Mouse (Mus musculus) spleen, adult 12 weeks (tissue): ENCODE data around the gene Zmynd8.
"Not testable (repeated sequence)": the region's sequence is repeated elsewhere in the genome, so short reads cannot be mapped to it uniquely, and the experiment has no call there.

Experiments
- DNase-seq: peaks from one replicate; pipeline ENCODE4 v3.0.0; 2022; ENCODE audit warnings: low spot score

Zmynd8 gene

GRCm38 (mm10) chr2:165832295-165832694 lies 66.5 kb downstream of the Zmynd8 start:
- DNase-seq = no peak

DNA sequence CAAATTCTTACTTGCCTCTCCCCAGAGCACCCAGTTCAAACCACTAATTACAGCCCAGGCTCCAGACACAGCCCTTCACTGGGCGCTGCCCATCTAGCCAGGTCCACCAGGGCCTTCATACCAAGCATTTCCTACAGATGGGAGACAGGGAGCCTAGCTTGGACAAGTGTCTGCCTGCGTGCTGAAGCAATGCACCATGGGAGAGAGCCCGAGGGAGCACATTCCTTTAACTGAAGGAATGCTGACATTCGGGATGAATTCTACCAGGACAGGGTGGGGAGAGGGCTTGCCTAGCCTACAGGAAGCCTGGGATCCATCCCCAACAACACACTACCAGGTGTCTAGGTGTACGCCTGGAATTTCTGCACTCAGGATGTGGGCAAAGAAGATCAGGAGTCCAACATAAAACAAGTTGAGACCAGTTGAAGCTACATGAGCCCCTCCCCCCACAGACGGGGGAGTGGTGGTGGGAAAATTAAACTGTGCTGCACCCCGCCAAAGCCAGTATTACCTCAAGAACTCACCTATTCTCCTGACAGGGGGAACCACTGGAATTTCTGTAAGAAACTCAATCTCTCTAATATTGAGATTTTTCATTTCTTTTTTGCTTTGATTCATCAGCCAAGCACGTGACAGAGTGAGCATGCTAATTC lies 67.1 kb downstream of the Zmynd8 start:
- no peak for DNase-seq

GRCm38 (mm10) chr2:165828770-165829169 lies 70.0 kb downstream of the Zmynd8 start:
- DNase-seq = no peak

- DNase-seq = peak; percentile 23
Measured at GRCm38 (mm10) chr2:165825964-165826712, 72.7 kb downstream of the Zmynd8 start.

DNA sequence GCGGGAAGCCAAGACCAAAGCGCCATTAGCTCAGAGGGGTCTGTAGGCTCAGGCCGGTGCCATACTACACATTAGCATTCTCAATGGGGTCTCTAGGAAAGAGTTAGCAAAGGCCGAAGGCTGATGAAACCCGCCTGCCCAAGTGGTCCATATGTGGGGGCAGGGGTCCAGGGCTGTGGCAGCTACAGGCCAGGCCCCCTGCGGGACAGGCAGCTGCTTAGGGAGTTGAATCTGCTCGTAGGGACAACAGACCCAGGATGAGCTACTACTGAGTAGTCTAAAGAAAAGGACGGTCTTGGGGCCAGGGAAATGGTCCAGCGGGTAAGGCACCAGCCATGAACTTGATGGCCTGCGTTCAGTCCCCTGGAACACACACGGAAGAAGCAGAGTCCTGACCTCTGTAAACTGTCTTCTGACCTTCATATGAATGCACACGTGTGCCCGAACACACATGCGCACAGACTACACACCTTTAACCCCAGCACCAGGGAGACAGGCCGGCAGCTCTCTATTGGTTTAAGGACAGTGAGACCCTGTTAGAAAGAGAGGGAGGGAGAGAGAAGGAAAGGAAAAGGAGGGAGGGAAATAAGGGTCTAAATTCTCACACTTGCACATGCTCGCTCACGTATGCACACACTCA lies 73.4 kb downstream of the Zmynd8 start:
- no peak for DNase-seq

GRCm38 (mm10) chr2:165824826-165825225 lies 74.0 kb downstream of the Zmynd8 start:
- DNase-seq = no peak

- no peak for DNase-seq
Measured at GRCm38 (mm10) chr2:165822478-165822877, 76.3 kb downstream of the Zmynd8 start.

DNA sequence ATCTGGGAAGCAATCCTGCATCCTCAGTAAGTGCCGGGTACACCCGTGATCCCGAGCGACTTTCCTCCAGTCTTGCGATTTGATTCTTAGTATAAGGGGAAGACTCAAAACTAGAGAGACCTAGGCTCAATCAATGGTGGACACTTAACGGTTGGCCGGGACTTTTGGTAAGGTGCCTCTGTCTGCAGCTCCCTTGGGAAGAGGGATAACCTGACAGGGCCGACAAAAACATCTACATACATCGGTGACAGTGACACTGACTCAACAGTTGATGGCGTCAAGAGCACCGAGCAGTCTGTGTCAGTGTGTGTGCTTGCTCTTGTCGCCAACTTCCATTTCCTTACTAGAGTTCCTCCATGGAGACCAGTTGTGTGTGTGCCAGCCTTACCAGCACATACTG lies 77.1 kb downstream of the Zmynd8 start:
- no peak for DNase-seq

- DNase-seq = no peak
Measured at GRCm38 (mm10) chr2:165820504-165821095, 78.2 kb downstream of the Zmynd8 start.

GRCm38 (mm10) chr2:165820073-165820472 lies 78.7 kb downstream of the Zmynd8 start:
- no peak for DNase-seq

- peak; percentile 51 for DNase-seq
Measured at GRCm38 (mm10) chr2:165818985-165819948, 79.5 kb downstream of the Zmynd8 start.

GRCm38 (mm10) chr2:165818570-165818969 lies 80.2 kb downstream of the Zmynd8 start:
- DNase-seq = no peak

- no peak for DNase-seq
Measured at GRCm38 (mm10) chr2:165817437-165817836, 81.4 kb downstream of the Zmynd8 start.

GRCm38 (mm10) chr2:165815103-165815880 lies 83.5 kb downstream of the Zmynd8 start:
- DNase-seq = no peak

DNA sequence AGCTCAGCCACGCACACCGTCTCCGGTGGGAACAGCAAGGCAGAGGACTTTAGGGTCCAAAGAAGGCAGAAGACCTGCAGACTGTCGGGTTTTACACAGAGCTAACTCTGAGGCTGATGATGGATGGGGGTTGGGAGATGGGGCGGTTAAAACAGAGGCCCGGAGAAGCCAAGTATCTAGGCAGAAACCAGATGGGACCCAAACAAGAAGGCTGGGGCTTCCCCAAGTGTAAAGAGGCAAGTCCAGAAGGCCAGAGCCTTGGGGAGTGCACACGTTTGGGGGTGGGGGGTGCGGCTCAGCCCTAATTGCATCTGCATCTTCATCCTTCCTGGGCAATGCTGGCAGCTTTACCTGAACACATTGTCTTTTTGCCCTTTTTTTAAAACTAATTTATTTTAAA lies 85.9 kb downstream of the Zmynd8 start:
- no peak for DNase-seq

GRCm38 (mm10) chr2:165811536-165811935 lies 87.3 kb downstream of the Zmynd8 start:
- no peak for DNase-seq

DNA sequence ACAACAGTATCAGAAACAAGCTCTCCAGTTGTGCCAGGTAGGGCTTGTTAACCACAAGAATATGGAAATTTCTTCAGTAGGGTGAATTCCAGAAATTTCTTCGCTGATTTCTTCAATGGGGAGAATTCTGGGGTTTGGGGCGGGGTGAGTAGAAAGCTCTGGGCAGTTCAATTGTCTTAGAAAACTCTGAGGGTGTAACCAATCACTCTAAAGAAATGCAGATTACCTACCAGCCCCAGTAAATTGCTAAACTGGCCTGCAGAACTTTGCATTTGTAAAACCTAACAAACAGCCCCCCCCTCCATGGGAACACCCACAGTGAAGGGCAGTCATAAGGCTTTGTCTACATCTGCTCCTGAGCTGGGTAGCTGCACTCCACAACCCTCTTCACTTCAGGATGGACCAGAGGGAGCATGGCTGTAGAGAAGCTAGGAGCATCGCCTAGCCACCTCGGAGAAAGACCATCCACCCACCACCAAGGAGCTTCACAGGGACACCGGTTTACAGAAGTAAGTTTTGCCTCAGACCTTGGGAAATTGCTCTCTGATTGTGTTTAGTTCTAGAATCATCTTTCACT lies 88.8 kb downstream of the Zmynd8 start:
- DNase-seq = no peak

DNA sequence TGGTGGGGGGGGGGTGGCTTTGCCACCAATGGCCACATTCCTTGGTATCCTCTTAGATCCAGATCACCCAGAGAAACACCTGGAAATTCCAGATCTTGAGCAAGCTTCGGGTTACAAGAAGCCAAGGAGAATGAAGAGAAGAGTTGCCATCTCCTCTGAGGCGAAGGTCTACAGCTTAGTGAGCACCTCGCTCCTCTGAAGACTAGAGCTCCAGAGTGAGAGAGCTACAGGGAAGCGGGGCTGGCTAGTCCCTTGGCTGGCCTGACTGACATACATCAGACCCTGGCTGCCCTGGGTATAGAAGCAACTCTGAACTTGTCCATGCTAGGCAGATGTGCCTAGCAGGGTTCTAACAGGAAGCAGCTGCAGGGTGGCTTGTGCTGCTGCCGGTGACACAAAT lies 89.7 kb downstream of the Zmynd8 start:
- DNase-seq = no peak

- no peak for DNase-seq
Measured at GRCm38 (mm10) chr2:165808179-165808975, 90.4 kb downstream of the Zmynd8 start.

DNA sequence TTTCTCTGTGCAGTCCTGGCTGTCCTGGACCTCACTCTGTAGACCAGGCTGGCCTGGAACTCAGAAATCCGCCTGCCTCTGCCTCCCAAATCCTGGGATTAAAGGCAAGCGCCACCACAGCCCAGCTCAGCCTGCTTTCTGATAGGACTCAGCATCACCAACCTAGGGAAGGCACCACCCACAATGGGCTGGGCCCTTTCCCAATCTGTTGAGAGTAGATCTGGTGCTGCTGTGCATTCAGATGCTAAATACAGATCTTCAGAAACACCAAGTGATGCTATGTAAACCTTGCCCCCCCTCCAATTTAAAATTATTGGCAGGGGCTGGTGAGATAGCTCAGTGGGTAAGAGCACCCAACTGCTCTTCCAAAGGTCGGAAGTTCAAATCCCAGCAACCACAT lies 98.6 kb downstream of the Zmynd8 start:
- not testable (repeated sequence) for DNase-seq
